14 mouse cellular contexts compared by ENCODE assay signal in the genomic region with DNA sequence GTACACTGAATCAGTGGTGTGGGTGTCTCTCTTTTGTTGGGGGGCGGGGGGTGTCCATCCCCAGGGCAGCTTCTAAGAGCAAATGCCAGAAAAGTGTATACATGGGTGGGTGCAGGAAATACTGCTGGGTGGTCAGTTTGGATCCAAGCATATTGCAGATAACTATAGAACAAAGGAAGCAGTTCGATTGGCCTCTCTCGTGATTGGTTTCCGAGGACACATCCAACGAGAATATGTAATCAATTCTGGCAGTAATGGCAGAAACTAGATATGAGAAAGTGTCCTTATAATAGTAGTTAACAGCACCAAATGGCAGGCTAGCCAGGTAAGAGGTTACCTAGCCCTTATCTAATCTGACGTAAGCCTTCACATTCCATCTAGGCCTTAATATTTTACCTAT.
DNase-seq lines count a peak whose midpoint lies in the region.
"Had no signal": no experiment of that assay in that cellular context is flagged by ENCODE, and none has a peak within 500 bp of the region (broad histone marks: within the 10 kb centered on the region; RNA-seq: fewer than 3 reads in every experiment).

No protein-coding gene starts in this region.

- WGBS in embryonic facial prominence, embryonic 10.5 days, result 73% methylated on average over 6 of the region's 6 CpGs

- H3K9me3 ChIP-seq in embryonic facial prominence, embryonic 10.5 days, result peaks cover 8% of the 10 kb centered on the region

- H3K4me3 ChIP-seq in embryonic facial prominence, embryonic 10.5 days, result no peak overlapping the region
- H3K4me3 ChIP-seq: erythroblast, embryonic 14.5 days had no signal

- peak; percentile 6 for DNase-seq in embryo, embryonic 10 days (ENCODE audit: low spot score)
- no peak for DNase-seq in embryo, embryonic 10.5 days (ENCODE audit: low spot score)
- DNase-seq in thymus, postnatal 0 days (ENCODE audit: low spot score), result peak; percentile 43
- no peak for DNase-seq in thymus, postnatal 14 days
- DNase-seq in embryonic facial prominence, embryonic 10.5 days (ENCODE audit: low spot score), result peak; percentile 10
- peak; percentile 81 for DNase-seq in yolk sac, embryonic 10.5 days (ENCODE audit: low spot score)
- DNase-seq in lung, postnatal 25 days (ENCODE audit: low spot score), result no peak
- no peak for DNase-seq in gastrocnemius, postnatal 10 days
- DNase-seq: B cell, adult 2 months; cerebellum, adult 8-10 months; kidney, postnatal 14 days; lung, adult 2 months; thymus, adult 2 months had no signal

- no peaks in the 10 kb centered on the region for H3K4me1 ChIP-seq in embryonic facial prominence, embryonic 10.5 days

- no peaks in the 10 kb centered on the region for H3K27me3 ChIP-seq in embryonic facial prominence, embryonic 10.5 days (replicated peaks; ENCODE audit: low read depth, poor library complexity, severe bottlenecking)

- no peak overlapping the region for H3K27ac ChIP-seq in embryonic facial prominence, embryonic 10.5 days (replicated peaks)

- no peaks in the 10 kb centered on the region for H3K36me3 ChIP-seq in embryonic facial prominence, embryonic 10.5 days (replicated peaks)

Comparison
In these comparisons a context has a peak if more than half of its experiments do, and no peak if none do; other contexts are left out.
1. DNase-seq: peak in embryo, embryonic 10 days (single experiment), thymus, postnatal 0 days (single experiment), embryonic facial prominence, embryonic 10.5 days (single experiment) and yolk sac, embryonic 10.5 days (single experiment); none in embryo, embryonic 10.5 days (single experiment), thymus, postnatal 14 days (single experiment), lung, postnatal 25 days (single experiment) and gastrocnemius, postnatal 10 days (single experiment).